Mouse (Mus musculus) midbrain, embryonic 11.5 days (tissue): ENCODE results near the gene Arhgef26. TPM values are rescaled to one million over a fixed set of nuclear protein-coding genes. Genes with fewer than 3 reads are reported as not detected.

Source experiments
- ATAC-seq: fragments of 200-750 bp; cut with Nextera tagmentation; 2 replicates; pipeline ENCODE4 v1.8.0; 2017; ENCODE audit warnings: moderate TSS enrichment, moderate library complexity; ENCODE audit not compliant: low FRiP score
- DNase-seq: peaks from one replicate; pipeline ENCODE4 v3.0.0; 2015; ENCODE audit warnings: low spot score; ENCODE audit errors: missing footprints
- H3K27ac ChIP-seq: fragments of 300-500 bp; sonication (generic); 2 replicates; pipeline ENCODE4 v1.5.1; 2014; ENCODE audit warnings: low read depth, low read length
- H3K27me3 ChIP-seq: fragments of 300-500 bp; sonication (generic); 2 replicates; pipeline ENCODE4 v1.6.1; 2014; ENCODE audit warnings: mild to moderate bottlenecking, low read length, moderate library complexity, mixed read lengths; ENCODE audit not compliant: control insufficient read depth, insufficient read depth
- H3K36me3 ChIP-seq: fragments of 300-500 bp; sonication (generic); 2 replicates; pipeline ENCODE4 v1.6.1; 2014; ENCODE audit warnings: mild to moderate bottlenecking, low read length, moderate library complexity, mixed read lengths; ENCODE audit not compliant: control insufficient read depth, insufficient read depth
- H3K4me1 ChIP-seq: fragments of 300-500 bp; sonication (generic); 2 replicates; pipeline ENCODE4 v1.6.1; 2014; ENCODE audit warnings: low read length; ENCODE audit not compliant: control insufficient read depth, insufficient read depth
- H3K4me2 ChIP-seq: fragments of 300-500 bp; sonication (generic); 2 replicates; pipeline ENCODE4 v1.6.1; 2014; ENCODE audit warnings: mild to moderate bottlenecking, moderate library complexity
- H3K4me3 ChIP-seq: fragments of 300-500 bp; sonication (generic); 2 replicates; pipeline ENCODE4 v1.5.1; 2014; ENCODE audit warnings: low read depth, low read length
- H3K9ac ChIP-seq: fragments of 300-500 bp; sonication (generic); 2 replicates; pipeline ENCODE4 v1.6.1; 2014; ENCODE audit warnings: low read length
- H3K9me3 ChIP-seq: fragments of 300-500 bp; sonication (generic); 2 replicates; pipeline ENCODE4 v1.6.1; 2016; ENCODE audit warnings: low read length; ENCODE audit not compliant: control insufficient read depth
- WGBS: fragments of 180-500 bp; shearing (Covaris S2); extraction: QIAGEN DNeasy Blood & Tissue Kit; methylation state at CpG from one replicate; pipeline ENCODE4 v1.1.7; 2014; 5-methylcytosine and 5-hydroxymethylcytosine counted together
- polyA plus RNA-seq: library from polyadenylated mRNA; unstranded; fragments of >200 nt; fragmentation: Nextera tagmentation; extraction: Ambion mirVana; gene quantifications from 2 replicates; pipeline ENCODE4 v1.2.1, GENCODE M21; 2014

Gene Arhgef26
- polyA plus RNA-seq, 1 experiment from 2014 or later, result 4.8 TPM

- DNase-seq (no peak), ATAC-seq (no peak)
- no peaks in the 10 kb centered on the region for H3K4me1 ChIP-seq
- H3K27ac ChIP-seq, result no peak overlapping the region
- no peak overlapping the region for H3K4me3 ChIP-seq
- no peaks in the 10 kb centered on the region for H3K9me3 ChIP-seq
- no peak overlapping the region for H3K4me2 ChIP-seq
- 92% methylated on average over 6 of the region's 6 CpGs for WGBS
- no peaks in the 10 kb centered on the region for H3K27me3 ChIP-seq
- no peaks in the 10 kb centered on the region for H3K36me3 ChIP-seq
- no peak overlapping the region for H3K9ac ChIP-seq
These were observed 80.4 kb downstream of the Arhgef26 start for GRCm38 (mm10) chr3:62418387-62419138.

DNA sequence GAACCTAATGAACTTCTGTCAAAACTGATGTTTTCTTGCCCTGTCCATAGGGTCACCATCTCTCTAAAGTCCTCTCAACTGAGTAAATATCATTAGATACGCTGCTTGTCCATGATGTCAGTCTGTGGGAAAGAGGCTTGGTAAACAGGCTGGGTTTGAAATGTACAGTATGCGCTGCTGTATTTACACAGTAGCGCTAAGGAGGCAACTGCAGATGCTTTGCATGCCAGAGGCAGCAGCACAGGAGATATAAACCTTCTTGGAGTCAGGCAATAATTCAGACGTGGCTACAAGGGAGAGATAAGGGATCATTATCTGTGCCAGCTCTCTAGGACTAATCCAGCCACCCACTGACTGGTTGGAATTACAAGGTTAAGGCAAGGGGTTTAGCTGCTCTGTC is 95.5 kb downstream of the Arhgef26 start:
- Histone ChIP-seq H3K4me2 (no peak overlapping the region), H3K27me3 (no peaks in the 10 kb centered on the region), H3K9ac (no peak overlapping the region), H3K27ac (no peak overlapping the region), H3K4me3 (no peak overlapping the region), H3K9me3 (no peaks in the 10 kb centered on the region), H3K4me1 (no peaks in the 10 kb centered on the region), H3K36me3 (no peaks in the 10 kb centered on the region)
- 73% methylated on average over 4 of the region's 4 CpGs for WGBS
- DNase-seq (no peak), ATAC-seq (no peak)

DNA sequence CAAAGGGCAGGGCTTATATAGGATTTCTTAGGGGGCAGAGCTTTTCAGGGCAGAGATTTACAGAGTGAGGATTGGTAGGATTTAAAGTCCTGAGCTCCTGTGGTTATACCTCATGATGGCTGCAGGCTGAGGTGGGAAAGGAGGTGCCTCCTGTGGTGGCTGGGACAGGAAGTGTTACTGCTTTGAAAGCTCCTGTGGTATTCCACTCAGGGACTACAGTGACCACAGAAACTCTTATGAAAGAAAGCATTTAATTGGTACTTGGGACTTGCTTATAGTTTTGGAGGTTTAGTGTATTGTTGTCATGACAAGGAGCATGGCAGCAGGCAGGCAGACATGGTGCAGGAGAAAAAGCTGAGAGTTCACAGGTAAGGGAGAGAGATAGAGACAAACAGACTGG is 97.8 kb downstream of the Arhgef26 start:
- Histone ChIP-seq H3K9me3 (no peaks in the 10 kb centered on the region), H3K36me3 (no peaks in the 10 kb centered on the region), H3K4me1 (no peaks in the 10 kb centered on the region; the same call in 1 of the 2 replicates), H3K27me3 (no peaks in the 10 kb centered on the region), H3K9ac (no peak overlapping the region), H3K4me3 (no peak overlapping the region), H3K4me2 (no peak overlapping the region), H3K27ac (no peak overlapping the region)
- DNase-seq, result no peak
- no peak for ATAC-seq

GRCm38 (mm10) chr3:62440431-62440969 is 102.4 kb downstream of the Arhgef26 start:
- no peak for DNase-seq
- Histone ChIP-seq H3K27me3 (no peaks in the 10 kb centered on the region), H3K4me2 (no peak overlapping the region), H3K27ac (no peak overlapping the region), H3K4me1 (no peaks in the 10 kb centered on the region; the same call in 1 of the 2 replicates), H3K9me3 (no peaks in the 10 kb centered on the region), H3K4me3 (no peak overlapping the region), H3K36me3 (no peaks in the 10 kb centered on the region), H3K9ac (no peak overlapping the region)
- WGBS, result 21% methylated on average over 5 of the region's 5 CpGs
- peak; percentile 42; the same call in 1 of the 2 replicates for ATAC-seq

DNA sequence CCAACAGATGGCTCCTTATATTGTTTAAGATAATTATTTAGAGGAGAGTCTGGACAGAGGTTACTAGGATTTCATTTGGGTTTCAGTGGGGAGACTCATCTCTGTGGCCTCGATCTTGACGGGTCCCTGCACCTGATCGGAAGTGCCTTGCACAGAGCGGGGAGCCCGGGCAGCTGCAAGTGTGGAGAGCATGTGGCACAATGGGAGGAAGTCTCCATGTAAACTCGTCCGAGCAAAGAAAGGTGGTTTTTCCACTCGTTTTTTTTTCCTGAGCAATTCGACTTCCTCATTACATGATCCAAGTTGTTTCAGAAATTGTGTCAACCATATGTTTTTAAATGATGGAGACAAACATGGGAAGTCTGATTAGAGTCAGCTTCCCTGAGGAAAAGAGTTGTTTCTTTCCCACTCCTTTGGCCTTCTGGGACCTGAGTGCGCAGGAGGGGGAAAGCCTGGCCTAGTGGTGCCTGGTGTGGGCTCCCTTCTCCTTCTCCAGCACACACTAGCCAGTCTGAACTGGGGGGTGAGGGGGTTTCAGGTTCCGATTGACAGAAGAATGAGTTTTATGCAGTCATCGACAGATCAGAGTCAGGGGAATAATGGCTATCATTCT is 105.5 kb downstream of the Arhgef26 start:
- Histone ChIP-seq H3K27me3 (no peaks in the 10 kb centered on the region), H3K36me3 (no peaks in the 10 kb centered on the region), H3K9me3 (no peaks in the 10 kb centered on the region), H3K27ac (no peak overlapping the region), H3K4me3 (no peak overlapping the region), H3K4me1 (no peaks in the 10 kb centered on the region; the same call in 1 of the 2 replicates), H3K9ac (no peak overlapping the region), H3K4me2 (no peak overlapping the region)
- ATAC-seq (no peak), DNase-seq (no peak)
- WGBS, result 82% methylated on average over 12 of the region's 12 CpGs

GRCm38 (mm10) chr3:62446271-62446670 is 108.1 kb downstream of the Arhgef26 start:
- no peak for DNase-seq
- Histone ChIP-seq H3K27ac (no peak overlapping the region), H3K4me3 (no peak overlapping the region), H3K9ac (no peak overlapping the region), H3K27me3 (no peaks in the 10 kb centered on the region), H3K4me1 (no peaks in the 10 kb centered on the region), H3K4me2 (no peak overlapping the region), H3K36me3 (no peaks in the 10 kb centered on the region), H3K9me3 (no peaks in the 10 kb centered on the region)
- no peak for ATAC-seq
- WGBS, result 92% methylated on average over 7 of the region's 7 CpGs

GRCm38 (mm10) chr3:62447151-62447550 is 109.0 kb downstream of the Arhgef26 start:
- ATAC-seq, result no peak
- Histone ChIP-seq H3K36me3 (no peaks in the 10 kb centered on the region), H3K27me3 (no peaks in the 10 kb centered on the region), H3K4me1 (no peaks in the 10 kb centered on the region), H3K4me3 (no peak overlapping the region), H3K27ac (no peak overlapping the region), H3K4me2 (no peak overlapping the region), H3K9me3 (no peaks in the 10 kb centered on the region), H3K9ac (no peak overlapping the region)
- 82% methylated on average over 8 of the region's 8 CpGs for WGBS
- no peak for DNase-seq

DNA sequence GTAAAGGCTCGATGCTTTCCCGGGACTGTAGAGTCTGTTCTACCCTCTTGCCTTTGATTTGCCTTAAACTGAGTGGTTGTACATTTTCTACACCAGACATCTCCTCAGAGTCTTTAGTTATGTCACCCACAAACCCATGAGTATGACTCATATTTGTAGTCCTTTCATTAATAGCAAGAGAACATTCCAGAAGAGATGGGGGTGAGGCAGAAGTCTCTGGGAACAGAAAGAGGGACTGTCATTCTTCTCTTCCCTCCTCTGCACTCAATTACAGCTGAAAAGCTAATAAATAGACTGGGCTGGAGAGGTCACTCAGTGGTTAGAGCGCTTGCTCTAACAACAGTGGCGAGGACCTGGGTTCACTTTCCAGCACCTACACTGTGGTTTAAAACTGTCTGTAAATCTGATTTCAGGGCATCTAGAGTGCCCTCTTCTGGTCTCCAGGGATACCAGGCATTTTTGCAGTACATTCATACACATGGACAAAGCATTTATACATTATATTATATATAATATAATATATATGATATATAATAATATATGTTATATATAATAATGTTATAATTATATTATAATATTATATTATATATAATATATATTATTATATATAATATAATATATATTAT is 111.8 kb downstream of the Arhgef26 start:
- Histone ChIP-seq H3K4me1 (peaks cover 2% of the 10 kb centered on the region; the same call in 1 of the 2 replicates), H3K4me2 (no peak overlapping the region), H3K36me3 (no peaks in the 10 kb centered on the region), H3K27me3 (no peaks in the 10 kb centered on the region), H3K9ac (no peak overlapping the region), H3K27ac (no peak overlapping the region), H3K4me3 (no peak overlapping the region), H3K9me3 (no peaks in the 10 kb centered on the region)
- WGBS, result 92% methylated on average over 4 of the region's 4 CpGs
- DNase-seq, result no peak
- no peak for ATAC-seq

GRCm38 (mm10) chr3:62452961-62453360 is 114.8 kb downstream of the Arhgef26 start:
- no peak overlapping the region for H3K4me3 ChIP-seq
- H3K27ac ChIP-seq, result no peak overlapping the region
- DNase-seq, result no peak
- H3K4me1 ChIP-seq, result peaks cover 2% of the 10 kb centered on the region; the same call in 1 of the 2 replicates
- H3K27me3 ChIP-seq, result no peaks in the 10 kb centered on the region
- no peak for ATAC-seq
- H3K9me3 ChIP-seq, result no peaks in the 10 kb centered on the region
- WGBS, result 36% methylated on average over 4 of the region's 4 CpGs
- H3K4me2 ChIP-seq, result no peak overlapping the region
- no peak overlapping the region for H3K9ac ChIP-seq
- no peaks in the 10 kb centered on the region for H3K36me3 ChIP-seq
